Mouse (Mus musculus): ENCODE results near the gene Agap2. TPM values are rescaled to one million over a fixed set of nuclear protein-coding genes. Genes with fewer than 3 reads are reported as not detected.

Gene Agap2
- total and polyA plus RNA-seq, 2 experiments from 2014 or later, result 6.3 to 343 TPM

DNA sequence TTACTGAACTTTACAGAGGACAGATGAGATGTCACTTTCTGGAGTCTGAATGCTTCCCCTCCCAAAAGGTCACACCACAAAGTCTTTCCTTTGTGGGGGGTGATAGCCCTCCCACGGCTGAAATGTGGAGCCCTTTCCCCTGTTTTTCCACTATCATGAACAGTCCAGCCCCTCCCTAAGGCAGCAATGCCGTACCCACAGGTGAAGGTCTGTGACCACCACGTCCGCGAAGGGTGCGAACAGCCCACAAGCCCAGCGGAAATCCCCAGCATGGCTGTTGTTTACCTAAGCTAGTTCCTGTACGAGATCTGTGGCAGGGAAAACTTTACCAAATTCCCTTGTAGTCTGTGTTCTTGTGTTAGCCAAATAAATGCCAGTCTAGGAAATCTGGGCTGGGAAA lies 66.4 kb downstream of the Agap2 start:
- no peaks in the 10 kb centered on the region for H3K27me3 ChIP-seq (ENCODE audit: insufficient read depth, low read length)
- TF ChIP-seq CTCF (IDR thresholded peaks at IDR 0.05), result no peak
- no peak overlapping the region for H3K4me3 ChIP-seq (ENCODE audit: low read depth, low read length)
- DNase-seq (ENCODE audit: low spot score) (no peak), ATAC-seq (ENCODE audit: low FRiP score) (no peak)
- no peak overlapping the region for H3K4me2 ChIP-seq (ENCODE audit: low read depth, low read length, poor library complexity, severe bottlenecking)
- H3K36me3 ChIP-seq (ENCODE audit: insufficient read depth, low read length), result no peaks in the 10 kb centered on the region
- 89% methylated on average over 8 of the region's 8 CpGs for WGBS
- H3K27ac ChIP-seq (ENCODE audit: low read depth, low read length), result no peak overlapping the region
- no peak overlapping the region for H3K9ac ChIP-seq (replicated peaks; ENCODE audit: low read length, poor library complexity, severe bottlenecking)
- no peaks in the 10 kb centered on the region for H3K9me3 ChIP-seq (ENCODE audit: low read length)
- H3K4me1 ChIP-seq (ENCODE audit: insufficient read depth, low read length), result no peaks in the 10 kb centered on the region

Other genes starting within 250 kb of the Agap2 start
- gene Atp23, start 173.9 kb upstream of the Agap2 start, total RNA-seq (2014; rRNA removed), result 13.2 and 17.4 TPM in 2 replicates
- gene Atp23, start 173.9 kb upstream of the Agap2 start, polyA plus RNA-seq (2015; fragmentation: Nextera tagmentation; extraction: Ambion mirVana), result 18.4 and 19.1 TPM in 2 replicates
- gene Ctdsp2, start 96.6 kb upstream of the Agap2 start, total RNA-seq (2014; rRNA removed), result 50.1 and 54.6 TPM in 2 replicates
- 10.2 and 11.2 TPM in 2 replicates for gene Ctdsp2, start 96.6 kb upstream of the Agap2 start, polyA plus RNA-seq (2015; fragmentation: Nextera tagmentation; extraction: Ambion mirVana)
- 0.90 and 2.0 TPM in 2 replicates for gene Avil, start 74.6 kb upstream of the Agap2 start, total RNA-seq (2014; rRNA removed)
- 1.2 and 1.3 TPM in 2 replicates for gene Avil, start 74.6 kb upstream of the Agap2 start, polyA plus RNA-seq (2015; fragmentation: Nextera tagmentation; extraction: Ambion mirVana)
- gene Tsfm, start 44.4 kb upstream of the Agap2 start, total RNA-seq (2014; rRNA removed), result 29.3 and 33.8 TPM in 2 replicates
- gene Tsfm, start 44.4 kb upstream of the Agap2 start, polyA plus RNA-seq (2015; fragmentation: Nextera tagmentation; extraction: Ambion mirVana), result 60.7 and 63.3 TPM in 2 replicates
- gene Mettl1, start 33.9 kb upstream of the Agap2 start, total RNA-seq (2014; rRNA removed), result 6.5 and 8.7 TPM in 2 replicates
- gene Mettl1, start 33.9 kb upstream of the Agap2 start, polyA plus RNA-seq (2015; fragmentation: Nextera tagmentation; extraction: Ambion mirVana), result 19.1 TPM in 2 replicates
- not detected in 2 replicates for gene Eef1akmt3, start 33.8 kb upstream of the Agap2 start, total RNA-seq (2014; rRNA removed)
- gene Eef1akmt3, start 33.8 kb upstream of the Agap2 start, polyA plus RNA-seq (2015; fragmentation: Nextera tagmentation; extraction: Ambion mirVana), result 0.10 and 0.16 TPM in 2 replicates
- gene Cyp27b1, start 27.0 kb upstream of the Agap2 start, total RNA-seq (2014; rRNA removed), result 0.22 TPM in 1 of 2 replicates, not detected in the other
- 0.13 TPM in 1 of 2 replicates, not detected in the other for gene Cyp27b1, start 27.0 kb upstream of the Agap2 start, polyA plus RNA-seq (2015; fragmentation: Nextera tagmentation; extraction: Ambion mirVana)
- gene March9, start 15.1 kb upstream of the Agap2 start, total RNA-seq (2014; rRNA removed), result 84.0 and 90.0 TPM in 2 replicates
- 8.6 and 9.8 TPM in 2 replicates for gene March9, start 15.1 kb upstream of the Agap2 start, polyA plus RNA-seq (2015; fragmentation: Nextera tagmentation; extraction: Ambion mirVana)
- gene Cdk4, start 11.8 kb upstream of the Agap2 start, total RNA-seq (2014; rRNA removed), result 311 and 365 TPM in 2 replicates
- gene Cdk4, start 11.8 kb upstream of the Agap2 start, polyA plus RNA-seq (2015; fragmentation: Nextera tagmentation; extraction: Ambion mirVana), result 364 and 374 TPM in 2 replicates
- gene Tspan31, start 5.0 kb upstream of the Agap2 start, total RNA-seq (2014; rRNA removed), result 109 and 122 TPM in 2 replicates
- gene Tspan31, start 5.0 kb upstream of the Agap2 start, polyA plus RNA-seq (2015; fragmentation: Nextera tagmentation; extraction: Ambion mirVana), result 101 and 104 TPM in 2 replicates
- gene Os9, start 45.8 kb downstream of the Agap2 start, total RNA-seq (2014; rRNA removed), result 114 and 120 TPM in 2 replicates
- 126 TPM in 2 replicates for gene Os9, start 45.8 kb downstream of the Agap2 start, polyA plus RNA-seq (2015; fragmentation: Nextera tagmentation; extraction: Ambion mirVana)
- 126 and 134 TPM in 2 replicates for gene B4galnt1, start 89.9 kb downstream of the Agap2 start, total RNA-seq (2014; rRNA removed)
- 86.8 and 88.6 TPM in 2 replicates for gene B4galnt1, start 89.9 kb downstream of the Agap2 start, polyA plus RNA-seq (2015; fragmentation: Nextera tagmentation; extraction: Ambion mirVana)
- gene Slc26a10, start 105.4 kb downstream of the Agap2 start, total RNA-seq (2014; rRNA removed), result 0.05 TPM in 2 replicates
- 0.80 TPM in 2 replicates for gene Slc26a10, start 105.4 kb downstream of the Agap2 start, polyA plus RNA-seq (2015; fragmentation: Nextera tagmentation; extraction: Ambion mirVana)
- gene Arhgef25, start 114.8 kb downstream of the Agap2 start, total RNA-seq (2014; rRNA removed), result 47.6 and 48.8 TPM in 2 replicates
- gene Arhgef25, start 114.8 kb downstream of the Agap2 start, polyA plus RNA-seq (2015; fragmentation: Nextera tagmentation; extraction: Ambion mirVana), result 13.5 and 15.4 TPM in 2 replicates
- 258 and 275 TPM in 2 replicates for gene Dtx3, start 120.4 kb downstream of the Agap2 start, total RNA-seq (2014; rRNA removed)
- gene Dtx3, start 120.4 kb downstream of the Agap2 start, polyA plus RNA-seq (2015; fragmentation: Nextera tagmentation; extraction: Ambion mirVana), result 205 and 217 TPM in 2 replicates
- 17.0 and 18.3 TPM in 2 replicates for gene Pip4k2c, start 136.3 kb downstream of the Agap2 start, total RNA-seq (2014; rRNA removed)
- gene Pip4k2c, start 136.3 kb downstream of the Agap2 start, polyA plus RNA-seq (2015; fragmentation: Nextera tagmentation; extraction: Ambion mirVana), result 14.5 and 15.1 TPM in 2 replicates
- 244 and 249 TPM in 2 replicates for gene Kif5a, start 188.1 kb downstream of the Agap2 start, total RNA-seq (2014; rRNA removed)
- 102 and 103 TPM in 2 replicates for gene Kif5a, start 188.1 kb downstream of the Agap2 start, polyA plus RNA-seq (2015; fragmentation: Nextera tagmentation; extraction: Ambion mirVana)
- 274 and 309 TPM in 2 replicates for gene Dctn2, start 191.1 kb downstream of the Agap2 start, total RNA-seq (2014; rRNA removed)
- gene Dctn2, start 191.1 kb downstream of the Agap2 start, polyA plus RNA-seq (2015; fragmentation: Nextera tagmentation; extraction: Ambion mirVana), result 318 and 345 TPM in 2 replicates
- 8.2 and 10.0 TPM in 2 replicates for gene Mbd6, start 213.7 kb downstream of the Agap2 start, total RNA-seq (2014; rRNA removed)
- 7.3 and 11.2 TPM in 2 replicates for gene Mbd6, start 213.7 kb downstream of the Agap2 start, polyA plus RNA-seq (2015; fragmentation: Nextera tagmentation; extraction: Ambion mirVana)
- gene Mars, start 236.5 kb downstream of the Agap2 start, total RNA-seq (2014; rRNA removed), result 62.6 and 84.3 TPM in 2 replicates
- gene Mars, start 236.5 kb downstream of the Agap2 start, polyA plus RNA-seq (2015; fragmentation: Nextera tagmentation; extraction: Ambion mirVana), result 103 and 112 TPM in 2 replicates
- 0.24 and 1.2 TPM in 2 replicates for gene Arhgap9, start 246.7 kb downstream of the Agap2 start, total RNA-seq (2014; rRNA removed)
- 0.91 and 1.0 TPM in 2 replicates for gene Arhgap9, start 246.7 kb downstream of the Agap2 start, polyA plus RNA-seq (2015; fragmentation: Nextera tagmentation; extraction: Ambion mirVana)